Mouse (Mus musculus): ENCODE data around the gene Bhmt. TPM values are rescaled to one million over a fixed set of nuclear protein-coding genes. Genes with fewer than 3 reads are reported as not detected.

The Bhmt gene
- 0.92 and 1.2 TPM in 2 replicates for polyA plus RNA-seq (2015; fragmentation: Nextera tagmentation; extraction: Ambion mirVana)

DNA sequence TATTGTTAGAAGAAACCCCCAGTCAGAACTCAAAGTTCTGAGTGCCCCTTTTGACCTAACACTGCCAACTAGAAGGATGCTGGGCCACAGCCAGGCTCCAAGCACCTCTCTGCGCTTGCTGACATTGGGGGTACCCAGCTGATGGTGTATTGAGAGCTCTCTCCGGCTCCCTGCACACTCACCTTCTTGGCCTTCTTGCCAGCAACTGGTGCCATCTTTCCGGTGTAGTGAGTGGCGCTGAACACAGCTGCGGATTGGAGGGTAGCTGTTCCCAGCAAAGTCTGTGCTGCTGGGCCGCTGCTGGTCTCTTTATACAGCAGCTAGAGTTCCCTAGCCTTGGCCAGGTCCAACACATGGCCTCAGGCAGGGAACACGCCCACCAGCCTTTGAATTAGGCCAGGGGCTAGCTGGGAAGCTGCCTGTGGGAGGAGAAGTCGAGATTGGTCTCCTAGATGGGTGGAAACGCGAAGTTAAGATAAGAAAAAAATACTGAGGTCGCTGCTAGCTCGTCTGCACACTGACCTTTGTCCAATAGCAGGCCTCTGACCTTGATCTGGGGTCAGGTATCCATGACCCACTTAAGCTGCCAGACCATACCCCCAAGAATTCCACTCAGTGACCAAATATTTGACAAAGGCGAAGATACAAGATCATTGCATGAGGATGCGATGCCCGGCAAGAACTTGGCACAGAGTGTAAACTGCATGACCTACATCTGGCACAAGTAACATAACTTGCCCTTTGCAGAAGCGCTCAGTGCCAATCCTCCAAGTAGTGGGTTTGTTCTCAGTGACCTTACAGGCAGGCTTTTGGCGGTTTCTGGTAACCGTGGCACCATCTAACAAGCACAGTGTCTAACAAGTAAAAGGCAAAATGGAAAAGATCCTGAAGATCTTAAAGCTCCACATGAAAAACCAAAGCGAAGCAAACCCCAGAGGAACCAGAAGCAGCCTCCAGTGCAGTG, at the start of gene Bhmt:
Gene Bhmt, minus strand, starts transcription at position 680 of the 964 bp plus-strand sequence.

DNA sequence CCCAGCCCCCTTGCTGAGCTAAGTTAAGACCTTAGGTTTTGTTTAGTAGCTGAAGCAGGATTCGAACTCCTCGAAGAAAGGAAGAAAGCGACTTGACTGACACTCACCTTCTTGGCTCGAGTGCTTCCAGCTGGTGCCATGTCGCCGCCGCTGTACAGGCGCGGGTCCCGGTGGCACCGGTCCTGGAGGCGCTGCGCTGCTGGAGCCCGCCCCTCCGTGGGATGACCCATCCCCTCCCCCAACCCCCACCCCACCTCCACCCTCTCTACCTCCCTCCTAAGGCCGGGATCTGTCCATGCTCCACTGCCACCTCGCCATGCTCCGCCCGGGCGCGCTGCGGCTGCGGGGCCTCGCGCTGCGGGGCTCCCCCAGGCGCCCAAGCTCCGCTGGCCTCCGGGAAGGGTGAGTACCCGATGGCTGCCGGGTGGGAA, 36.4 kb upstream of the Bhmt start, which contains the start of the genes Bhmt2 and Dmgdh:
Gene Bhmt2, minus strand, starts transcription at position 172 of the 431 bp plus-strand sequence.
Gene Dmgdh, plus strand, starts transcription at position 303 of the 431 bp plus-strand sequence.

Other genes with a start within 250 kb of the Bhmt start
- 11.3 and 16.2 TPM in 2 replicates for gene Jmy, start 138.2 kb downstream of the Bhmt start, polyA plus RNA-seq (2015; fragmentation: Nextera tagmentation; extraction: Ambion mirVana)
- gene Bhmt2, start 36.3 kb upstream of the Bhmt start, polyA plus RNA-seq (2015; fragmentation: Nextera tagmentation; extraction: Ambion mirVana), result 0.06 TPM in 1 of 2 replicates, not detected in the other
- 0.19 and 0.43 TPM in 2 replicates for gene Dmgdh, start 36.5 kb upstream of the Bhmt start, polyA plus RNA-seq (2015; fragmentation: Nextera tagmentation; extraction: Ambion mirVana)
- 11.2 and 13.3 TPM in 2 replicates for gene Arsb, start 133.7 kb upstream of the Bhmt start, polyA plus RNA-seq (2015; fragmentation: Nextera tagmentation; extraction: Ambion mirVana)

Data from neural tube, postnatal 0 days (tissue).